Mouse (Mus musculus): Measurements from ENCODE around the gene Lrch3.

DNA sequence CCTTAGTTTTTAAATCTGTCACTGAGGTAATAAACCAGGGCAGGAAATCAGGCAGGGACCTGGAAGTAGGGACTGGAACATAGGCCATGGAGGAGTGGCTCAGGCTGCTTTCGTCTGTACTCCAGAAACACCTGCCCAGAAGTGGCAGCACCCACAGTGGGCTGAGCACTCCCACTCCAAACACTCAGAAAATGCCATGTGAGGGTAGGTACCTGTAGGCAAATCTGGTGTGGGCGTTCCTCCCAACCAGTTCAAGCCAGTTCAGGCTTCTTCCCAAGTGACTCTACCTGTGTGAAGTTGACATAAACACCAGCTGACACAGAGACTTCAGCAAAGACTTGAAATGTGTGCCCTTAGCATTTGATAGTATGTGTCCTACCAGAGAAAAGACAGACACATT, 70.7 kb downstream of the Lrch3 start:
- TF ChIP-seq CTCF (conservative IDR thresholded peaks at IDR 0.05; ENCODE audit: insufficient read depth, insufficient read length, low read depth, low read length) = no peak
- no peak for TF ChIP-seq POLR2A (IDR thresholded peaks at IDR 0.05; ENCODE audit: low read depth, low read length)

Measured in kidney, adult 2 months (tissue).